Mouse (Mus musculus) mouse trophoblast stem cell (cell line): ENCODE measurements around the gene Gm5935.
"Not testable (repeated sequence)": the region's sequence is repeated elsewhere in the genome, so short reads cannot be mapped to it uniquely, and the experiment has no call there.

Experiments used
- in situ Hi-C, 2 experiments: fragments of 300-500 bp; cut with MseI, MboI; formaldehyde crosslinking; loops; 2 replicates in 1 of 2; 3 replicates in 1 of 2; pipeline ENCODE4 v1.15.1; 2025

Gene Gm5935

GRCm38 (mm10) chrX:24775064-24775463 is at the start of gene Gm5935:
Gm5935 (minus strand) TSS chrX:24775164.
- in situ Hi-C loops, result not testable (repeated sequence)
